Mouse (Mus musculus): ENCODE measurements around the gene Trip10.

DNA sequence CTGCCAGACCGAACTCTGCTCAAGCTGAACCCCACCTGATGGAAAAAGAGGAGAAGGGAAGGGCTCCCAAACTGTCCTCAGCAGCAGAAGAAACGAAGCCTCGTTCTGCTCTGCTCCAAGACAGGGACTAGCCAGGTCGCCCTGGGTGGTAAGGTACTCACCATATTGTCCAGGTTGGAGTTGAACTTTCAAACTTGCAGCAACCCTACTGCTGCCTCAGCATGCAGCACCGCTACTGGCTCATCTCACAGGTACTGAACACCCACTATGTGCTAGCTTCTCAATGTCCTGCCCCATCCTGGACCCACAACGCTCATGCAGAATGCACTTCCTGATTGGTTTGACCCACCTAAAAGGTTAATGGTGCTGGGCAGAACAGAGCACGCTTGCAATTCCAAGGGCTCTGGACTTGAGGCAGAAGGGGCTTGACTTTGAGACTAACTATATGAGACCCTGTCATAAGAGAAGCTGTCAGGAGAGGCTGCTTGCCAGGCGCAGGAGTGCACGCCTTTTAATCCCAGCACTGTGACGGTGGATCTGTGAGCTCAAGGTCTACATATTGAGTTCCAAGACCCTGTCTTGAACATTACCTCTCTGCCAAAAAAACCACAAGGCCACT is 3.8 kb upstream of the Trip10 start:
- TF ChIP-seq CTCF (IDR thresholded peaks at IDR 0.05; ENCODE audit: low read depth): no peak
- no peak for TF ChIP-seq EP300 (IDR thresholded peaks at IDR 0.05; ENCODE audit: low read depth)
